Mouse (Mus musculus) kidney, embryonic 14.5 days (tissue): ENCODE results near the gene Sap30bp. TPM values are rescaled to one million over a fixed set of nuclear protein-coding genes. Genes with fewer than 3 reads are reported as not detected.

Source experiments
- ATAC-seq: fragments of 200-750 bp; cut with Nextera tagmentation; 2 replicates; pipeline ENCODE4 v1.8.0; 2017; ENCODE audit warnings: moderate number of reproducible peaks, mild to moderate bottlenecking, moderate TSS enrichment, moderate library complexity; ENCODE audit not compliant: low FRiP score, low TSS enrichment
- H3K27ac ChIP-seq: fragments of 300-500 bp; sonication (generic); 2 replicates; pipeline ENCODE4 v1.5.1; 2014; ENCODE audit warnings: low read depth, mild to moderate bottlenecking, low read length, moderate library complexity, mixed read lengths
- H3K27me3 ChIP-seq: fragments of 300-500 bp; sonication (generic); 2 replicates; pipeline ENCODE4 v1.6.1; 2014; ENCODE audit warnings: mild to moderate bottlenecking, low read length; ENCODE audit not compliant: control insufficient read depth, insufficient read depth
- H3K36me3 ChIP-seq: fragments of 300-500 bp; sonication (generic); 2 replicates; pipeline ENCODE4 v1.6.1; 2014; ENCODE audit warnings: low read length, mixed read lengths; ENCODE audit not compliant: control insufficient read depth, insufficient read depth
- H3K4me1 ChIP-seq: fragments of 300-500 bp; sonication (generic); 2 replicates; pipeline ENCODE4 v1.6.1; 2014; ENCODE audit warnings: low read length, mixed read lengths; ENCODE audit not compliant: control insufficient read depth, insufficient read depth
- H3K4me2 ChIP-seq: fragments of 300-500 bp; sonication (generic); replicated peaks from 2 replicates; pipeline ENCODE4 v1.6.1; 2014; ENCODE audit warnings: low read depth, mild to moderate bottlenecking, low read length
- H3K4me3 ChIP-seq: fragments of 300-500 bp; sonication (generic); 2 replicates; pipeline ENCODE4 v1.5.1; 2014; ENCODE audit warnings: mild to moderate bottlenecking, low read length
- H3K9ac ChIP-seq: fragments of 300-500 bp; sonication (generic); 2 replicates; pipeline ENCODE4 v1.6.1; 2014; ENCODE audit warnings: low read depth, mild to moderate bottlenecking, low read length, moderate library complexity
- H3K9me3 ChIP-seq: fragments of 300-500 bp; sonication (generic); 2 replicates; pipeline ENCODE4 v1.6.1; 2016; ENCODE audit warnings: low read length; ENCODE audit not compliant: control insufficient read depth
- WGBS: fragments of 180-500 bp; shearing (Covaris S2); extraction: QIAGEN DNeasy Blood & Tissue Kit; methylation state at CpG from one replicate; pipeline ENCODE4 v1.1.7; 2014; 5-methylcytosine and 5-hydroxymethylcytosine counted together
- polyA plus RNA-seq: library from polyadenylated mRNA; unstranded; fragments of >200 nt; fragmentation: Nextera tagmentation; extraction: Ambion mirVana; gene quantifications from 2 replicates; pipeline ENCODE4 v1.2.1, GENCODE M21; 2014

Sap30bp gene
- polyA plus RNA-seq, 1 experiment from 2014 or later: 41.4 TPM

- Histone ChIP-seq H3K9me3 (no peaks in the 10 kb centered on the region), H3K36me3 (peaks cover 74% of the 10 kb centered on the region), H3K4me1 (no peaks in the 10 kb centered on the region), H3K4me3 (no peak overlapping the region), H3K9ac (no peak overlapping the region), H3K27me3 (no peaks in the 10 kb centered on the region), H3K27ac (no peak overlapping the region), H3K4me2 (no peak overlapping the region)
- WGBS: 91% methylated on average over 8 of the region's 8 CpGs
- no peak for ATAC-seq
Measured at GRCm38 (mm10) chr11:115945247-115945646, 12.2 kb downstream of the Sap30bp start.

- WGBS: 90% methylated on average over 9 of the region's 9 CpGs
- ATAC-seq: no peak
- Histone ChIP-seq H3K27ac (no peak overlapping the region), H3K4me1 (no peaks in the 10 kb centered on the region), H3K4me3 (no peak overlapping the region), H3K36me3 (peaks cover 76% of the 10 kb centered on the region), H3K9me3 (no peaks in the 10 kb centered on the region), H3K27me3 (no peaks in the 10 kb centered on the region), H3K9ac (no peak overlapping the region), H3K4me2 (no peak overlapping the region)
Measured at GRCm38 (mm10) chr11:115946221-115946828, 13.2 kb downstream of the Sap30bp start.

GRCm38 (mm10) chr11:115948316-115948715 is 15.2 kb downstream of the Sap30bp start:
- Histone ChIP-seq H3K9me3 (no peaks in the 10 kb centered on the region), H3K27ac (no peak overlapping the region), H3K4me2 (no peak overlapping the region), H3K36me3 (peaks cover 78% of the 10 kb centered on the region), H3K27me3 (no peaks in the 10 kb centered on the region), H3K4me1 (no peaks in the 10 kb centered on the region), H3K4me3 (no peak overlapping the region), H3K9ac (no peak overlapping the region)
- ATAC-seq: no peak
- WGBS: 90% methylated on average over 9 of the region's 9 CpGs

GRCm38 (mm10) chr11:115950719-115951118 is 17.6 kb downstream of the Sap30bp start:
- Histone ChIP-seq H3K27me3 (no peaks in the 10 kb centered on the region), H3K36me3 (peaks cover 85% of the 10 kb centered on the region), H3K4me3 (no peak overlapping the region), H3K9ac (no peak overlapping the region), H3K9me3 (no peaks in the 10 kb centered on the region), H3K4me2 (no peak overlapping the region), H3K27ac (no peak overlapping the region), H3K4me1 (no peaks in the 10 kb centered on the region)
- ATAC-seq: no peak
- WGBS: 88% methylated on average over 2 of the region's 2 CpGs

- WGBS: 85% methylated on average over 5 of the region's 5 CpGs
- H3K36me3 ChIP-seq: peaks cover 75% of the 10 kb centered on the region
- no peak overlapping the region for H3K4me3 ChIP-seq
- no peaks in the 10 kb centered on the region for H3K9me3 ChIP-seq
- H3K4me1 ChIP-seq: no peaks in the 10 kb centered on the region
- no peak for ATAC-seq
- no peak overlapping the region for H3K27ac ChIP-seq
- no peaks in the 10 kb centered on the region for H3K27me3 ChIP-seq
- no peak overlapping the region for H3K9ac ChIP-seq
- no peak overlapping the region for H3K4me2 ChIP-seq
Measured at GRCm38 (mm10) chr11:115954712-115955111, 21.6 kb downstream of the Sap30bp start.

GRCm38 (mm10) chr11:115955195-115955858 is 22.2 kb downstream of the Sap30bp start:
- H3K27me3 ChIP-seq: no peaks in the 10 kb centered on the region
- no peak overlapping the region for H3K9ac ChIP-seq
- no peak overlapping the region for H3K4me3 ChIP-seq
- H3K4me1 ChIP-seq: no peaks in the 10 kb centered on the region
- H3K27ac ChIP-seq: no peak overlapping the region
- H3K9me3 ChIP-seq: no peaks in the 10 kb centered on the region
- 74% methylated on average over 10 of the region's 10 CpGs for WGBS
- no peak overlapping the region for H3K4me2 ChIP-seq
- H3K36me3 ChIP-seq: peaks cover 78% of the 10 kb centered on the region
- no peak for ATAC-seq

- Histone ChIP-seq H3K36me3 (peaks cover 78% of the 10 kb centered on the region), H3K27ac (no peak overlapping the region), H3K4me3 (no peak overlapping the region), H3K4me1 (no peaks in the 10 kb centered on the region), H3K9me3 (no peaks in the 10 kb centered on the region), H3K4me2 (no peak overlapping the region), H3K9ac (no peak overlapping the region), H3K27me3 (no peaks in the 10 kb centered on the region)
- no peak for ATAC-seq
- 44% methylated on average over 4 of the region's 4 CpGs for WGBS
Measured at GRCm38 (mm10) chr11:115956453-115956852, 23.4 kb downstream of the Sap30bp start.

GRCm38 (mm10) chr11:115957971-115958370 is 24.9 kb downstream of the Sap30bp start:
- no peak for ATAC-seq
- no peak overlapping the region for H3K27ac ChIP-seq
- no peaks in the 10 kb centered on the region for H3K27me3 ChIP-seq
- H3K9ac ChIP-seq: no peak overlapping the region
- no peak overlapping the region for H3K4me2 ChIP-seq
- H3K9me3 ChIP-seq: no peaks in the 10 kb centered on the region
- no peak overlapping the region for H3K4me3 ChIP-seq
- peaks cover 78% of the 10 kb centered on the region for H3K36me3 ChIP-seq
- H3K4me1 ChIP-seq: no peaks in the 10 kb centered on the region
- WGBS: 65% methylated on average over 7 of the region's 7 CpGs

- Histone ChIP-seq H3K9ac (no peak overlapping the region), H3K27ac (no peak overlapping the region), H3K4me3 (no peak overlapping the region), H3K9me3 (no peaks in the 10 kb centered on the region), H3K4me1 (no peaks in the 10 kb centered on the region), H3K27me3 (no peaks in the 10 kb centered on the region), H3K36me3 (peaks cover 79% of the 10 kb centered on the region), H3K4me2 (no peak overlapping the region)
- ATAC-seq: no peak
- 99% methylated on average over 9 of the region's 9 CpGs for WGBS
Measured at GRCm38 (mm10) chr11:115959018-115959417, 25.9 kb downstream of the Sap30bp start.
